Mouse (Mus musculus) lung, adult 2 months (tissue): Measurements from ENCODE around the gene Wwc2.

Experiments
- CTCF ChIP-seq: fragments of 200-500 bp; IDR thresholded peaks from 2 replicates; pipeline ENCODE4 v1.5.1; 2011; ENCODE audit warnings: mild to moderate bottlenecking, low read length, control low read depth; ENCODE audit not compliant: insufficient read depth
- POLR2A ChIP-seq: fragments of 200-500 bp; IDR thresholded peaks from 2 replicates; pipeline ENCODE4 v1.6.1; 2011; ENCODE audit warnings: low read depth, mild to moderate bottlenecking, control low read depth, low read length, borderline replicate concordance; ENCODE audit errors: extremely low read depth

GRCm38 (mm10) chr8:47988111-47988510 lies 2.6 kb downstream of the Wwc2 start:
- TF ChIP-seq CTCF, result no peak
- no peak for TF ChIP-seq POLR2A
